Mouse (Mus musculus) ES-Bruce4 (cell line): ENCODE measurements around the gene D630023F18Rik. TPM values are rescaled to one million over a fixed set of nuclear protein-coding genes. Genes with fewer than 3 reads are reported as not detected.

Experiments
- H3K27ac ChIP-seq: 2 replicates; pipeline ENCODE4 v1.5.1; 2012; ENCODE audit warnings: low read length, inconsistent platforms; ENCODE audit not compliant: insufficient read depth
- H3K27me3 ChIP-seq: 2 replicates; pipeline ENCODE4 v1.6.1; 2012; ENCODE audit warnings: mild to moderate bottlenecking, low read length, inconsistent platforms; ENCODE audit not compliant: control insufficient read depth, poor library complexity, insufficient read depth, severe bottlenecking
- H3K36me3 ChIP-seq: 2 replicates; pipeline ENCODE4 v1.6.1; 2012; ENCODE audit warnings: inconsistent platforms, mild to moderate bottlenecking, low read length, moderate library complexity; ENCODE audit not compliant: control insufficient read depth, poor library complexity, insufficient read depth, severe bottlenecking
- H3K4me1 ChIP-seq: one replicate; pipeline ENCODE4 v1.8.1; 2011; ENCODE audit warnings: low read length; ENCODE audit not compliant: control insufficient read depth, insufficient read depth
- H3K4me3 ChIP-seq: 2 replicates; pipeline ENCODE4 v1.5.1; 2011; ENCODE audit warnings: low read depth, mild to moderate bottlenecking, low read length
- H3K9ac ChIP-seq: 2 replicates; pipeline ENCODE4 v1.6.1; 2012; ENCODE audit warnings: low read depth, mild to moderate bottlenecking, inconsistent platforms; ENCODE audit not compliant: poor library complexity, severe bottlenecking
- H3K9me3 ChIP-seq: replicated peaks from 2 replicates; pipeline ENCODE4 v1.6.1; 2012; ENCODE audit warnings: mild to moderate bottlenecking, low read length, inconsistent platforms; ENCODE audit not compliant: control insufficient read depth, poor library complexity, insufficient read depth, severe bottlenecking
- CTCF ChIP-seq: IDR thresholded peaks from one replicate; pipeline ENCODE4 v1.8.1; 2011; ENCODE audit warnings: low read depth, low read length
- EP300 ChIP-seq: IDR thresholded peaks from 2 replicates; pipeline ENCODE4 v1.6.1; 2011; ENCODE audit warnings: low read depth, low read length; ENCODE audit not compliant: insufficient read depth
- POLR2A ChIP-seq: IDR thresholded peaks from one replicate; pipeline ENCODE4 v1.8.1; 2011; ENCODE audit warnings: low read length; ENCODE audit not compliant: insufficient read depth
- polyA plus RNA-seq: library from polyadenylated mRNA; stranded (reverse); fragments of >200 nt; gene quantifications from 2 replicates; pipeline ENCODE4 v1.2.4, GENCODE M21; 2011; ENCODE audit warnings: low read depth; ENCODE audit not compliant: missing spikeins, insufficient read depth, insufficient read length

D630023F18Rik gene
- polyA plus RNA-seq, 1 experiment = 9.9 TPM

GRCm38 (mm10) chr1:65132833-65133232, 9.8 kb upstream of the D630023F18Rik start:
- H3K4me3 ChIP-seq = no peak overlapping the region
- no peaks in the 10 kb centered on the region for H3K36me3 ChIP-seq
- peaks cover 1% of the 10 kb centered on the region; the same call in 1 of the 2 replicates for H3K27me3 ChIP-seq
- no peaks in the 10 kb centered on the region for H3K4me1 ChIP-seq
- no peak overlapping the region for H3K9ac ChIP-seq
- no peak for TF ChIP-seq EP300
- TF ChIP-seq POLR2A = no peak
- TF ChIP-seq CTCF = no peak
- H3K9me3 ChIP-seq = peaks cover 6% of the 10 kb centered on the region
- no peak overlapping the region for H3K27ac ChIP-seq

- no peak overlapping the region for H3K9ac ChIP-seq
- no peaks in the 10 kb centered on the region for H3K4me1 ChIP-seq
- peaks cover 6% of the 10 kb centered on the region for H3K9me3 ChIP-seq
- no peak overlapping the region for H3K27ac ChIP-seq
- H3K4me3 ChIP-seq = no peak overlapping the region
- no peaks in the 10 kb centered on the region for H3K36me3 ChIP-seq
- TF ChIP-seq POLR2A (no peak), EP300 (no peak), CTCF (no peak)
- peaks cover 1% of the 10 kb centered on the region; the same call in 1 of the 2 replicates for H3K27me3 ChIP-seq
Observed at GRCm38 (mm10) chr1:65131671-65132070, 8.7 kb upstream of the D630023F18Rik start.

DNA sequence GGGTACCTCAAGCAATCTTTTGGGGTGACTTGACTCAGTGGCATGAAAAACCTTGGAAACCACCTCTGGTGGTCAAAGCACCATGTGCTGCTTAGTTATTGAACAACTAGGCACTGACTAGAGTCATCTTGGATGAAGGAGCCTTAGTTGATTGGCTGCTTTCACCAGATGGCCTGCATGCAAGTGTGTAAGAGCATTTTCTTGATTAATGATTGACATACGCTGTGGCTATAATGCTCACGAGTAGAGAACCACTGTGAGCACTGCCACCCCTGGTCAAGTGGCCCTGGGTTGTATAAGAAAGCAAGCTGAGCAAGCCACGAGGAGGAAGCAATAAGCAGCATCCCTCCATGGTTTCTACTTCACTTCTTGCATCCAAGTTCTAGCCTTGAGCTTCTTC, 7.2 kb upstream of the D630023F18Rik start:
- TF ChIP-seq POLR2A (no peak), CTCF (no peak), EP300 (no peak)
- Histone ChIP-seq H3K4me1 (no peaks in the 10 kb centered on the region), H3K27ac (no peak overlapping the region), H3K36me3 (no peaks in the 10 kb centered on the region), H3K9me3 (peaks cover 6% of the 10 kb centered on the region), H3K4me3 (no peak overlapping the region), H3K9ac (no peak overlapping the region), H3K27me3 (peaks cover 1% of the 10 kb centered on the region; the same call in 1 of the 2 replicates)

- H3K4me1 ChIP-seq = no peaks in the 10 kb centered on the region
- TF ChIP-seq POLR2A = no peak
- TF ChIP-seq EP300 = no peak
- no peak for TF ChIP-seq CTCF
Observed at GRCm38 (mm10) chr1:65129634-65130180, 6.7 kb upstream of the D630023F18Rik start.

DNA sequence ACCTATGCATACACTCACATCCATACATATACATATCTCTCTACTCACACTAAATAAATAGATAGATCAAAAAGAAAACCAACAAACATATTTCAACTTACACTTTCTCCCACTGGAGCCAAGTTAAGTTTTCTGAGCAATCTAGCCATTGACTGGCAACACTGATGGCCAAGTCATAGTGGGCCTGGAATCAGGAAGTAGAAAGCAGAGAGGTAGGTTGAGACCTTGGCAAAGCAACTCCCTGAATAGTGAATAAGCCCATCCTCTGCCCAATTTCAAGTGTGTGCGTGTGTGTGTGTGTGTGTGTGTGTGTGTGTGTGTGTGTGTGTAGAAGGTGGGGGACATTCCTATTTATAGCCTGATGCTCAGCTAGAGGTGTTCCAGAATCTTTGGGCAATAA, 3.6 kb downstream of the D630023F18Rik start, which contains the start of gene Gm28845:
Gene Gm28845, minus strand, starts transcription at position 121 of the 400 bp plus-strand sequence.
- H3K4me1 ChIP-seq = peaks cover 1% of the 10 kb centered on the region
- H3K36me3 ChIP-seq = no peaks in the 10 kb centered on the region
- no peaks in the 10 kb centered on the region for H3K9me3 ChIP-seq
- H3K9ac ChIP-seq = no peak within 1 kb of the TSS
- H3K27me3 ChIP-seq = no peaks in the 10 kb centered on the region
- H3K27ac ChIP-seq = peak within 1 kb of the TSS; percentile 51
- no peak for TF ChIP-seq CTCF
- TF ChIP-seq POLR2A = no peak
- no peak for TF ChIP-seq EP300
- H3K4me3 ChIP-seq = no peak within 1 kb of the TSS

More at GRCm38 (mm10) chr1:65129634-65130180, 6.7 kb upstream of the D630023F18Rik start:
- Histone ChIP-seq H3K27ac (no peak overlapping the region), H3K36me3 (no peaks in the 10 kb centered on the region), H3K9me3 (peaks cover 6% of the 10 kb centered on the region), H3K27me3 (peaks cover 1% of the 10 kb centered on the region; the same call in 1 of the 2 replicates), H3K9ac (no peak overlapping the region), H3K4me3 (no peak overlapping the region)

GRCm38 (mm10) chr1:65118150-65118913, 4.7 kb downstream of the D630023F18Rik start:
- Histone ChIP-seq H3K4me1 (peaks cover 4% of the 10 kb centered on the region), H3K27me3 (no peaks in the 10 kb centered on the region), H3K36me3 (no peaks in the 10 kb centered on the region), H3K4me3 (no peak overlapping the region), H3K9ac (no peak overlapping the region), H3K9me3 (no peaks in the 10 kb centered on the region), H3K27ac (peak overlapping the region; percentile 51)
- TF ChIP-seq EP300 (0 out of 2 replicates have a peak, but pooled peaks have one; percentile 19), CTCF (no peak), POLR2A (no peak)
